21 mouse cellular contexts compared by ENCODE assay signal in the genomic region with DNA sequence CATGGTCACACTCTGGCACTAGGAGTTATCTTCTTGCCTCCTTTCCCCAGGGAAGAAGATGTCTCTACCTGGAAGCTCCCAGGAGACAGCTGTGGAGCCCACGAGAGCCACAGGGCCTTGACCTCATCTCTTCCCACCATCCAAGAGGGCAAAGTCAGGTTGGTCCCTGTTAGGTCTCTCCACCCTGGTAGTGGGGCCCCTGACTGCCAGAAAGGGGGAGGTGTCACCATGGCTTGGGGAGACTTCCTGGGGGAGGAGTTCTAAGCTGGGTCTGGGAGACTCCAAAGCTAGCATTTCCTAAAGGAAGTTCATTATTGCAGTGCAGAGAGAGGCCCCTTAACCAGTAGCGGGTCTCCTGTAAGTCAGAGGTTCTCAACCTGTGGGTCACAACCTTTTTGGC. TPM values are rescaled to one million over a fixed set of nuclear protein-coding genes. Genes with fewer than 3 reads are reported as not detected.
DNase-seq lines count a peak whose midpoint lies in the region; ATAC-seq and TF ChIP-seq lines count a peak whose summit lies in the region.
"Had no signal": no experiment of that assay in that cellular context is flagged by ENCODE, and none has a peak within 500 bp of the region (broad histone marks: within the 10 kb centered on the region; RNA-seq: fewer than 3 reads in every experiment).

No protein-coding gene starts in this region.

- no peaks in the 10 kb centered on the region for H3K27me3 ChIP-seq in heart, embryonic 15.5 days
- H3K27me3 ChIP-seq in CH12.LX (replicated peaks): no peaks in the 10 kb centered on the region
- no peaks in the 10 kb centered on the region for H3K27me3 ChIP-seq in liver, embryonic 15.5 days
- H3K27me3 ChIP-seq: forebrain, embryonic 12.5 days; midbrain, embryonic 12.5 days had no signal

- DNase-seq in heart, postnatal 4 days: no peak
- DNase-seq in CH12.LX (ENCODE audit: extremely low read depth): no peak
- peak; percentile 23 for DNase-seq in induced T-regulatory cell, adult 2 months (ENCODE audit: low read depth)
- DNase-seq in kidney, adult 9 months: no peak
- DNase-seq in layer of hippocampus, postnatal 14 days (ENCODE audit: low spot score in 2 of 2): no peak
- no peak for DNase-seq in left cerebral cortex, postnatal 4 days
- DNase-seq: adrenal gland, adult 2 months; cerebellum, adult 18-20 months; cerebellum, postnatal 36 days; gastrocnemius, postnatal 10 days; heart, adult 2 months; kidney, adult 2 months; kidney, postnatal 25 days; lung, adult 2 months; lung, postnatal 4 days had no signal

- no peak overlapping the region for H3K9ac ChIP-seq in heart, embryonic 15.5 days
- no peak overlapping the region for H3K9ac ChIP-seq in CH12.LX (ENCODE audit: insufficient read depth, low read depth)
- peak overlapping the region; percentile 28; the same call in 1 of the 2 replicates for H3K9ac ChIP-seq in liver, embryonic 15.5 days
- H3K9ac ChIP-seq: forebrain, embryonic 12.5 days; midbrain, embryonic 12.5 days had no signal

- intact Hi-C loops in left cerebral cortex, postnatal 4 days (cut with DNase I): no loop called here

- WGBS in heart, embryonic 15.5 days: 75% methylated on average over 2 of the region's 2 CpGs
- 53% methylated on average over 2 of the region's 2 CpGs for WGBS in liver, embryonic 15.5 days (ENCODE audit: insufficient replicate concordance)

- TF ChIP-seq POLR2A in CH12.LX (IDR thresholded peaks at IDR 0.05; ENCODE audit: low read depth, low read length): no peak

- in situ Hi-C loops in CH12.LX (cut with MboI; ENCODE audit: low pct_ligation_motif_present, low pct_unique_long_range_greater_than_20kb, low sequenced_read_pairs): no loop called here

- H3K27ac ChIP-seq in heart, embryonic 15.5 days: no peak overlapping the region
- no peak overlapping the region for H3K27ac ChIP-seq in CH12.LX (ENCODE audit: insufficient read depth, low read depth)
- peak overlapping the region; percentile 69 for H3K27ac ChIP-seq in liver, embryonic 15.5 days (replicated peaks)
- H3K27ac ChIP-seq: forebrain, embryonic 12.5 days; left cerebral cortex, adult 2 months; midbrain, embryonic 12.5 days had no signal

- H3K9me3 ChIP-seq in heart, embryonic 15.5 days (replicated peaks): no peaks in the 10 kb centered on the region
- no peaks in the 10 kb centered on the region for H3K9me3 ChIP-seq in CH12.LX (replicated peaks; ENCODE audit: low read length)
- H3K9me3 ChIP-seq in liver, embryonic 15.5 days (replicated peaks): no peaks in the 10 kb centered on the region
- H3K9me3 ChIP-seq: forebrain, embryonic 12.5 days; midbrain, embryonic 12.5 days had no signal

- H3K4me2 ChIP-seq in heart, embryonic 15.5 days: peak overlapping the region; percentile 3; the same call in 1 of the 2 replicates
- H3K4me2 ChIP-seq in CH12.LX (ENCODE audit: insufficient read depth, low read depth, poor library complexity, severe bottlenecking): peak overlapping the region; percentile 41; the same call in 1 of the 2 replicates
- H3K4me2 ChIP-seq in liver, embryonic 15.5 days: peak overlapping the region; percentile 51
- H3K4me2 ChIP-seq: forebrain, embryonic 12.5 days; midbrain, embryonic 12.5 days had no signal

- 0 out of 2 replicates have a peak, but pooled peaks cover 4% of the 10 kb centered on the region for H3K79me2 ChIP-seq in CH12.LX (replicated peaks; ENCODE audit: control insufficient read depth, extremely low read depth, insufficient read depth, poor library complexity, severe bottlenecking)

- dilution Hi-C loops in CH12.LX (cut with MboI; ENCODE audit: extremely low pct_ligation_motif_present, extremely low pct_unique_long_range_greater_than_20kb, low sequenced_read_pairs): no loop called here

- H3K4me1 ChIP-seq in heart, embryonic 15.5 days (replicated peaks): peaks cover 12% of the 10 kb centered on the region
- H3K4me1 ChIP-seq in CH12.LX (ENCODE audit: control insufficient read depth in 1 of 2, insufficient read depth in 2 of 2): peaks cover 29 to 96% of the 10 kb centered on the region in 2 experiments
- H3K4me1 ChIP-seq in liver, embryonic 15.5 days (replicated peaks): peaks cover 99% of the 10 kb centered on the region
- H3K4me1 ChIP-seq: forebrain, embryonic 12.5 days; midbrain, embryonic 12.5 days had no signal

- no peak for ATAC-seq in heart, embryonic 15.5 days (replicated peaks; ENCODE audit: insufficient number of reproducible peaks, insufficient read depth, low FRiP score, low read depth)
- ATAC-seq in liver, embryonic 15.5 days (ENCODE audit: insufficient read depth): no peak
- ATAC-seq: inflammation-experienced regulatory T-cells, adult 6 months had no signal

- no peak for TF ChIP-seq EP300 in CH12.LX (IDR thresholded peaks at IDR 0.05; ENCODE audit: low read length)

- TF ChIP-seq CTCF in CH12.LX (conservative IDR thresholded peaks at IDR 0.05 in 1 of 2, IDR thresholded peaks at IDR 0.05 in 1 of 2; ENCODE audit: low read depth in 2 of 2, low read length in 2 of 2): no peak

- H3K4me3 ChIP-seq in heart, embryonic 15.5 days: no peak overlapping the region
- peak overlapping the region in 2 of 3 experiments; percentile 60 to 64 for H3K4me3 ChIP-seq in CH12.LX (replicated peaks in 1 of 3; ENCODE audit: low read depth in 2 of 3, low read length in 2 of 3, poor library complexity in 1 of 3)
- peak overlapping the region; percentile 40 for H3K4me3 ChIP-seq in liver, embryonic 15.5 days (replicated peaks)
- H3K4me3 ChIP-seq: forebrain, embryonic 12.5 days; heart, adult 2 months; left cerebral cortex, adult 2 months; midbrain, embryonic 12.5 days had no signal

- no peaks in the 10 kb centered on the region for H3K36me3 ChIP-seq in heart, embryonic 15.5 days
- H3K36me3 ChIP-seq in CH12.LX (replicated peaks in 1 of 2; ENCODE audit: control insufficient read depth in 1 of 2, insufficient read depth in 1 of 2, low read length in 1 of 2): peaks cover 23 to 61% of the 10 kb centered on the region in 2 experiments
- peaks cover 17% of the 10 kb centered on the region; the same call in 1 of the 2 replicates for H3K36me3 ChIP-seq in liver, embryonic 15.5 days (replicated peaks)
- H3K36me3 ChIP-seq: forebrain, embryonic 12.5 days; midbrain, embryonic 12.5 days had no signal

- TF ChIP-seq RAD21 in CH12.LX (IDR thresholded peaks at IDR 0.05; ENCODE audit: low read depth, low read length): no peak

TF ChIP-seq in CH12.LX, 34 proteins besides CTCF, POLR2A, EP300 and RAD21:
- TF ChIP-seq JUND (conservative IDR thresholded peaks at IDR 0.05; ENCODE audit: low read depth, low read length): no peak
- TF ChIP-seq NELFE (IDR thresholded peaks at IDR 0.05; ENCODE audit: low read depth, low read length): no peak
- TF ChIP-seq NRF1 (IDR thresholded peaks at IDR 0.05; ENCODE audit: low read depth, low read length): no peak
- no peak for TF ChIP-seq JUN (IDR thresholded peaks at IDR 0.05; ENCODE audit: insufficient read depth, low read depth, low read length)

RNA-seq across cellular contexts. Expression of gene Adcy7, which starts 22.8 kb away (rescaled TPM):
- polyA plus RNA-seq in heart, embryonic 15.5 days (2015; fragmentation: Nextera tagmentation; extraction: Ambion mirVana): 2.7 and 5.9 TPM in 2 replicates
- total RNA-seq in heart, postnatal 4 days (2021): 1 to 10 TPM; 4.0 to 5.4 TPM
- total RNA-seq in CH12.LX (2012; rRNA removed) (25.7 and 25.9 TPM in 2 replicates), CH12.LX (2014; rRNA removed) (25.5 and 27.0 TPM in 2 replicates)
- 28.5 and 28.8 TPM in 2 replicates for polyA plus RNA-seq in CH12.LX (2012; ENCODE audit: insufficient read length, low read depth)
- polyA plus RNA-seq in liver, embryonic 15.5 days (2015; fragmentation: Nextera tagmentation; extraction: Ambion mirVana): 21.3 and 22.3 TPM in 2 replicates
- total RNA-seq in layer of hippocampus, postnatal 14 days (2021): 1 to 10 TPM; 3.5 to 3.6 TPM
- 10 to 100 TPM; 10.1 TPM for total RNA-seq in left cerebral cortex, postnatal 4 days (2021)
